Mouse (Mus musculus): ENCODE measurements around the gene Arl6ip5. TPM values are rescaled to one million over a fixed set of nuclear protein-coding genes. Genes with fewer than 3 reads are reported as not detected.

Gene Arl6ip5
- polyA plus RNA-seq, 1 experiment from 2014 or later, result 100 TPM

GRCm38 (mm10) chr6:97208406-97208805 is 2.1 kb upstream of the Arl6ip5 start:
- WGBS, result 40% methylated on average over 3 of the region's 3 CpGs
- no peak overlapping the region; the same call in 1 of the 2 replicates for H3K27ac ChIP-seq
- no peak for ATAC-seq (replicated peaks; ENCODE audit: insufficient number of reproducible peaks, insufficient read depth, low FRiP score, low read depth)

GRCm38 (mm10) chr6:97209201-97209600 is 1.3 kb upstream of the Arl6ip5 start:
- Histone ChIP-seq H3K27ac (no peak overlapping the region), H3K9ac (no peak overlapping the region), H3K4me3 (no peak overlapping the region), H3K36me3 (no peaks in the 10 kb centered on the region), H3K9me3 (replicated peaks) (no peaks in the 10 kb centered on the region), H3K4me2 (no peak overlapping the region), H3K27me3 (no peaks in the 10 kb centered on the region), H3K4me1 (replicated peaks) (peaks cover 35% of the 10 kb centered on the region)
- no peak for ATAC-seq (replicated peaks; ENCODE audit: insufficient number of reproducible peaks, insufficient read depth, low FRiP score, low read depth)
- 54% methylated on average over 3 of the region's 3 CpGs for WGBS

More at GRCm38 (mm10) chr6:97208406-97208805, 2.1 kb upstream of the Arl6ip5 start:
- H3K9me3 ChIP-seq (replicated peaks), result no peaks in the 10 kb centered on the region
- H3K4me2 ChIP-seq, result no peak overlapping the region
- no peaks in the 10 kb centered on the region for H3K27me3 ChIP-seq
- no peaks in the 10 kb centered on the region for H3K36me3 ChIP-seq
- H3K4me3 ChIP-seq, result no peak overlapping the region
- no peak overlapping the region for H3K9ac ChIP-seq
- peaks cover 34% of the 10 kb centered on the region for H3K4me1 ChIP-seq (replicated peaks)

GRCm38 (mm10) chr6:97209751-97210150 is 738 bp upstream of the Arl6ip5 start:
- ATAC-seq (replicated peaks; ENCODE audit: insufficient number of reproducible peaks, insufficient read depth, low FRiP score, low read depth), result no peak
- Histone ChIP-seq H3K9ac (no peak overlapping the region), H3K27ac (peak overlapping the region; percentile 25; the same call in 1 of the 2 replicates), H3K27me3 (no peaks in the 10 kb centered on the region), H3K4me2 (peak overlapping the region; percentile 81; the same call in 1 of the 2 replicates), H3K9me3 (replicated peaks) (no peaks in the 10 kb centered on the region), H3K4me3 (no peak overlapping the region), H3K36me3 (0 out of 2 replicates have a peak, but pooled peaks cover 3% of the 10 kb centered on the region), H3K4me1 (replicated peaks) (peaks cover 30% of the 10 kb centered on the region)
- 82% methylated on average over 4 of the region's 4 CpGs for WGBS

- Histone ChIP-seq H3K9ac (peak overlapping the region; percentile 78), H3K4me1 (replicated peaks) (peaks cover 35% of the 10 kb centered on the region), H3K36me3 (0 out of 2 replicates have a peak, but pooled peaks cover 11% of the 10 kb centered on the region), H3K27ac (peak overlapping the region; percentile 82), H3K27me3 (no peaks in the 10 kb centered on the region), H3K9me3 (replicated peaks) (no peaks in the 10 kb centered on the region), H3K4me2 (peak overlapping the region; percentile 81), H3K4me3 (peak overlapping the region; percentile 73)
- ATAC-seq (replicated peaks; ENCODE audit: insufficient number of reproducible peaks, insufficient read depth, low FRiP score, low read depth), result peak; percentile 63
- 1% methylated on average over 22 of the region's 22 CpGs for WGBS
These were observed 593 bp downstream of the Arl6ip5 start for GRCm38 (mm10) chr6:97210962-97211601.

GRCm38 (mm10) chr6:97211981-97212380 is 1.5 kb downstream of the Arl6ip5 start:
- Histone ChIP-seq H3K4me3 (peak overlapping the region; percentile 73), H3K27me3 (no peaks in the 10 kb centered on the region), H3K36me3 (0 out of 2 replicates have a peak, but pooled peaks cover 11% of the 10 kb centered on the region), H3K9me3 (replicated peaks) (no peaks in the 10 kb centered on the region), H3K4me1 (replicated peaks) (peaks cover 40% of the 10 kb centered on the region), H3K27ac (peak overlapping the region; percentile 33), H3K4me2 (peak overlapping the region; percentile 81), H3K9ac (0 out of 2 replicates have a peak overlapping the region, but pooled peaks have one; percentile 21)
- WGBS, result 43% methylated on average over 12 of the region's 12 CpGs
- no peak for ATAC-seq (replicated peaks; ENCODE audit: insufficient number of reproducible peaks, insufficient read depth, low FRiP score, low read depth)

GRCm38 (mm10) chr6:97216154-97216821 is 5.8 kb downstream of the Arl6ip5 start:
- Histone ChIP-seq H3K4me1 (replicated peaks) (peaks cover 41% of the 10 kb centered on the region), H3K27me3 (no peaks in the 10 kb centered on the region), H3K4me2 (no peak overlapping the region), H3K9me3 (replicated peaks) (no peaks in the 10 kb centered on the region), H3K4me3 (no peak overlapping the region), H3K27ac (no peak overlapping the region), H3K9ac (no peak overlapping the region), H3K36me3 (0 out of 2 replicates have a peak, but pooled peaks cover 11% of the 10 kb centered on the region)
- ATAC-seq (replicated peaks; ENCODE audit: insufficient number of reproducible peaks, insufficient read depth, low FRiP score, low read depth), result no peak
- WGBS, result 60% methylated on average over 4 of the region's 4 CpGs

- Histone ChIP-seq H3K36me3 (no peaks in the 10 kb centered on the region), H3K4me3 (no peak overlapping the region), H3K27ac (no peak overlapping the region), H3K4me2 (no peak overlapping the region), H3K9ac (no peak overlapping the region), H3K9me3 (replicated peaks) (no peaks in the 10 kb centered on the region), H3K4me1 (replicated peaks) (peaks cover 46% of the 10 kb centered on the region), H3K27me3 (no peaks in the 10 kb centered on the region)
- WGBS, result 85% methylated on average over 2 of the region's 5 CpGs
- ATAC-seq (replicated peaks; ENCODE audit: insufficient number of reproducible peaks, insufficient read depth, low FRiP score, low read depth), result no peak
These were observed 10.2 kb downstream of the Arl6ip5 start for GRCm38 (mm10) chr6:97220672-97221071.

GRCm38 (mm10) chr6:97221205-97222025 is 10.9 kb downstream of the Arl6ip5 start:
- H3K27me3 ChIP-seq, result no peaks in the 10 kb centered on the region
- no peak for ATAC-seq (replicated peaks; ENCODE audit: insufficient number of reproducible peaks, insufficient read depth, low FRiP score, low read depth)
- peak overlapping the region; percentile 82 for H3K27ac ChIP-seq
- H3K9ac ChIP-seq, result no peak overlapping the region
- H3K4me2 ChIP-seq, result 0 out of 2 replicates have a peak overlapping the region, but pooled peaks have one; percentile 4
- H3K4me1 ChIP-seq (replicated peaks), result peaks cover 47% of the 10 kb centered on the region
- 56% methylated on average over 15 of the region's 15 CpGs for WGBS
- no peaks in the 10 kb centered on the region for H3K36me3 ChIP-seq
- no peak overlapping the region for H3K4me3 ChIP-seq
- H3K9me3 ChIP-seq (replicated peaks), result no peaks in the 10 kb centered on the region

- Histone ChIP-seq H3K4me1 (replicated peaks) (peaks cover 43% of the 10 kb centered on the region), H3K27ac (peak overlapping the region; percentile 82), H3K36me3 (0 out of 2 replicates have a peak, but pooled peaks cover 5% of the 10 kb centered on the region), H3K4me3 (no peak overlapping the region), H3K9ac (no peak overlapping the region), H3K4me2 (peak overlapping the region; percentile 9; the same call in 1 of the 2 replicates), H3K27me3 (no peaks in the 10 kb centered on the region), H3K9me3 (replicated peaks) (no peaks in the 10 kb centered on the region)
- WGBS, result 53% methylated on average over 6 of the region's 6 CpGs
- ATAC-seq (replicated peaks; ENCODE audit: insufficient number of reproducible peaks, insufficient read depth, low FRiP score, low read depth), result no peak
These were observed 11.8 kb downstream of the Arl6ip5 start for GRCm38 (mm10) chr6:97222321-97222720.

- WGBS, result 30% methylated on average over 5 of the region's 5 CpGs
- H3K4me1 ChIP-seq (replicated peaks), result peaks cover 42% of the 10 kb centered on the region
- peak overlapping the region; percentile 48 for H3K4me2 ChIP-seq
- H3K9ac ChIP-seq, result no peak overlapping the region
- peak overlapping the region; percentile 82 for H3K27ac ChIP-seq
- no peaks in the 10 kb centered on the region for H3K9me3 ChIP-seq (replicated peaks)
- no peak for ATAC-seq (replicated peaks; ENCODE audit: insufficient number of reproducible peaks, insufficient read depth, low FRiP score, low read depth)
- H3K4me3 ChIP-seq, result no peak overlapping the region
- no peaks in the 10 kb centered on the region for H3K27me3 ChIP-seq
- 0 out of 2 replicates have a peak, but pooled peaks cover 6% of the 10 kb centered on the region for H3K36me3 ChIP-seq
These were observed 12.5 kb downstream of the Arl6ip5 start for GRCm38 (mm10) chr6:97222931-97223467.
